ENCODE assay signal across 16 mouse cellular contexts in genomic region chr11:88309059-88309700, GRCm38 (mm10). TPM values are rescaled to one million over a fixed set of nuclear protein-coding genes. Genes with fewer than 3 reads are reported as not detected.
DNase-seq lines count a peak whose midpoint lies in the region; ATAC-seq lines count a peak whose summit lies in the region.
"Had no signal": no experiment of that assay in that cellular context is flagged by ENCODE, and none has a peak within 500 bp of the region (broad histone marks: within the 10 kb centered on the region; RNA-seq: fewer than 3 reads in every experiment).

No protein-coding gene starts in this region.

- 30% methylated on average over 10 of the region's 10 CpGs for WGBS in kidney, embryonic 15.5 days
- 34% methylated on average over 10 of the region's 10 CpGs for WGBS in embryonic facial prominence, embryonic 12.5 days
- WGBS in hindbrain, embryonic 12.5 days, result 20% methylated on average over 10 of the region's 10 CpGs
- WGBS in midbrain, embryonic 15.5 days, result 20% methylated on average over 10 of the region's 10 CpGs
- 78% methylated on average over 10 of the region's 10 CpGs for WGBS in heart, embryonic 12.5 days

- no peak for ATAC-seq in kidney, embryonic 15.5 days (replicated peaks; ENCODE audit: low FRiP score)
- peak; percentile 53; the same call in 1 of the 2 replicates for ATAC-seq in embryonic facial prominence, embryonic 12.5 days (ENCODE audit: insufficient number of reproducible peaks, insufficient read depth, low FRiP score, low TSS enrichment)
- ATAC-seq in hindbrain, embryonic 12.5 days (ENCODE audit: low FRiP score), result peak; percentile 84
- ATAC-seq in midbrain, embryonic 15.5 days (replicated peaks), result peak; percentile 39; the same call in 1 of the 2 replicates
- no peak for ATAC-seq in heart, embryonic 12.5 days (ENCODE audit: insufficient number of reproducible peaks, low FRiP score)
- ATAC-seq: intestine, embryonic 16.5 days had no signal

- H3K36me3 ChIP-seq in kidney, embryonic 15.5 days, result no peaks in the 10 kb centered on the region
- no peaks in the 10 kb centered on the region for H3K36me3 ChIP-seq in embryonic facial prominence, embryonic 12.5 days
- no peaks in the 10 kb centered on the region for H3K36me3 ChIP-seq in hindbrain, embryonic 12.5 days
- no peaks in the 10 kb centered on the region for H3K36me3 ChIP-seq in midbrain, embryonic 15.5 days (replicated peaks)
- H3K36me3 ChIP-seq in heart, embryonic 12.5 days, result no peaks in the 10 kb centered on the region
- H3K36me3 ChIP-seq: stomach, embryonic 15.5 days had no signal

- peaks cover 11% of the 10 kb centered on the region; the same call in 1 of the 2 replicates for H3K27me3 ChIP-seq in kidney, embryonic 15.5 days
- H3K27me3 ChIP-seq in embryonic facial prominence, embryonic 12.5 days, result no peaks in the 10 kb centered on the region
- H3K27me3 ChIP-seq in hindbrain, embryonic 12.5 days, result no peaks in the 10 kb centered on the region
- no peaks in the 10 kb centered on the region for H3K27me3 ChIP-seq in midbrain, embryonic 15.5 days (replicated peaks)
- H3K27me3 ChIP-seq in heart, embryonic 12.5 days (replicated peaks), result no peaks in the 10 kb centered on the region
- H3K27me3 ChIP-seq: stomach, embryonic 15.5 days had no signal

- no peak overlapping the region for H3K9ac ChIP-seq in kidney, embryonic 15.5 days
- no peak overlapping the region for H3K9ac ChIP-seq in embryonic facial prominence, embryonic 12.5 days
- H3K9ac ChIP-seq in hindbrain, embryonic 12.5 days, result peak overlapping the region; percentile 41; the same call in 1 of the 2 replicates
- H3K9ac ChIP-seq in midbrain, embryonic 15.5 days, result no peak overlapping the region
- H3K9ac ChIP-seq in heart, embryonic 12.5 days, result no peak overlapping the region
- H3K9ac ChIP-seq: stomach, embryonic 15.5 days had no signal

- no peak overlapping the region for H3K4me3 ChIP-seq in kidney, embryonic 15.5 days (replicated peaks)
- no peak overlapping the region for H3K4me3 ChIP-seq in embryonic facial prominence, embryonic 12.5 days
- no peak overlapping the region for H3K4me3 ChIP-seq in hindbrain, embryonic 12.5 days
- H3K4me3 ChIP-seq in midbrain, embryonic 15.5 days, result no peak overlapping the region
- H3K4me3 ChIP-seq in heart, embryonic 12.5 days, result no peak overlapping the region
- H3K4me3 ChIP-seq: stomach, embryonic 15.5 days had no signal

- no peak overlapping the region for H3K4me2 ChIP-seq in kidney, embryonic 15.5 days
- H3K4me2 ChIP-seq in embryonic facial prominence, embryonic 12.5 days (replicated peaks), result no peak overlapping the region
- H3K4me2 ChIP-seq in hindbrain, embryonic 12.5 days (replicated peaks), result no peak overlapping the region
- H3K4me2 ChIP-seq in midbrain, embryonic 15.5 days, result no peak overlapping the region
- no peak overlapping the region for H3K4me2 ChIP-seq in heart, embryonic 12.5 days
- H3K4me2 ChIP-seq: stomach, embryonic 15.5 days had no signal

- peaks cover 31% of the 10 kb centered on the region for H3K4me1 ChIP-seq in kidney, embryonic 15.5 days
- peaks cover 15% of the 10 kb centered on the region for H3K4me1 ChIP-seq in embryonic facial prominence, embryonic 12.5 days
- peaks cover 64% of the 10 kb centered on the region for H3K4me1 ChIP-seq in hindbrain, embryonic 12.5 days
- H3K4me1 ChIP-seq in midbrain, embryonic 15.5 days, result peaks cover 29% of the 10 kb centered on the region
- H3K4me1 ChIP-seq in heart, embryonic 12.5 days (replicated peaks), result peaks cover 50% of the 10 kb centered on the region
- H3K4me1 ChIP-seq: stomach, embryonic 15.5 days had no signal

- H3K27ac ChIP-seq in kidney, embryonic 15.5 days, result peak overlapping the region; percentile 61
- H3K27ac ChIP-seq in embryonic facial prominence, embryonic 12.5 days, result peak overlapping the region; percentile 38; the same call in 1 of the 2 replicates
- peak overlapping the region; percentile 91 for H3K27ac ChIP-seq in hindbrain, embryonic 12.5 days
- H3K27ac ChIP-seq in midbrain, embryonic 15.5 days, result no peak overlapping the region
- H3K27ac ChIP-seq in heart, embryonic 12.5 days (ENCODE audit: poor library complexity, severe bottlenecking), result no peak overlapping the region
- H3K27ac ChIP-seq: stomach, embryonic 15.5 days had no signal

- no peak for DNase-seq in kidney, postnatal 25 days
- no peak for DNase-seq in testis, postnatal 14 days (ENCODE audit: low spot score)
- no peak for DNase-seq in gastrocnemius, adult 18-20 months (ENCODE audit: low spot score)
- DNase-seq: adrenal gland, postnatal 36 days; layer of hippocampus, adult 9-11 months; liver; lung, postnatal 10 days; right cerebral cortex, postnatal 25 days had no signal

- H3K9me3 ChIP-seq in kidney, embryonic 15.5 days (replicated peaks), result no peaks in the 10 kb centered on the region
- no peaks in the 10 kb centered on the region for H3K9me3 ChIP-seq in embryonic facial prominence, embryonic 12.5 days
- no peaks in the 10 kb centered on the region for H3K9me3 ChIP-seq in hindbrain, embryonic 12.5 days (replicated peaks)
- H3K9me3 ChIP-seq in midbrain, embryonic 15.5 days, result no peaks in the 10 kb centered on the region
- no peaks in the 10 kb centered on the region for H3K9me3 ChIP-seq in heart, embryonic 12.5 days (replicated peaks)
- H3K9me3 ChIP-seq: stomach, embryonic 15.5 days had no signal

RNA-seq across cellular contexts. Expression of gene Ccdc182, which starts 15.3 kb away (rescaled TPM):
- polyA plus RNA-seq in kidney, embryonic 15.5 days (2015; fragmentation: Nextera tagmentation; extraction: Ambion mirVana), result 3.1 and 3.7 TPM in 2 replicates
- polyA plus RNA-seq in embryonic facial prominence, embryonic 12.5 days (2016; fragmentation: Nextera tagmentation; extraction: Ambion mirVana), result 0.93 and 1.9 TPM in 2 replicates
- polyA plus RNA-seq in hindbrain, embryonic 12.5 days (2016; fragmentation: Nextera tagmentation; extraction: Ambion mirVana), result 3.8 and 4.3 TPM in 2 replicates
- 0.23 TPM in 2 replicates for polyA plus RNA-seq in midbrain, embryonic 15.5 days (2015; fragmentation: Nextera tagmentation; extraction: Ambion mirVana)
- total RNA-seq in gastrocnemius, adult 18-20 months (2021), result not detected
- polyA plus RNA-seq in heart, embryonic 12.5 days (2016; fragmentation: Nextera tagmentation; extraction: Ambion mirVana), result 0.26 TPM in 1 of 2 replicates, not detected in the other
- total RNA-seq: adrenal gland, postnatal 36 days; CH12.LX had no signal
- polyA plus RNA-seq: intestine, embryonic 16.5 days; stomach, embryonic 15.5 days had no signal

Comparison
In these comparisons a context has a peak if more than half of its experiments do, and no peak if none do; other contexts are left out.
1. ATAC-seq: peak in embryonic facial prominence, embryonic 12.5 days (single experiment), hindbrain, embryonic 12.5 days (single experiment) and midbrain, embryonic 15.5 days (single experiment); none in kidney, embryonic 15.5 days (single experiment) and heart, embryonic 12.5 days (single experiment).
2. H3K27ac ChIP-seq: peak in kidney, embryonic 15.5 days (single experiment), embryonic facial prominence, embryonic 12.5 days (single experiment) and hindbrain, embryonic 12.5 days (single experiment); none in midbrain, embryonic 15.5 days (single experiment) and heart, embryonic 12.5 days (single experiment).